Mouse (Mus musculus) limb, embryonic 10.5 days (tissue): ENCODE measurements around the gene Grk3. TPM values are rescaled to one million over a fixed set of nuclear protein-coding genes. Genes with fewer than 3 reads are reported as not detected.
A peak's percentile ranks its signal among the peaks of the same experiment; 100 is the strongest.

Experiments
- DNase-seq: peaks from one replicate; pipeline ENCODE4 v3.0.0-alpha.2; 2017; ENCODE audit warnings: low spot score
- H3K27ac ChIP-seq: fragments of 300-500 bp; sonication (generic); 2 replicates; pipeline ENCODE4 v1.5.1; 2016; ENCODE audit warnings: mild to moderate bottlenecking
- H3K27me3 ChIP-seq: fragments of 300-500 bp; sonication (generic); 2 replicates; pipeline ENCODE4 v1.6.1; 2016; ENCODE audit warnings: low read depth, mild to moderate bottlenecking; ENCODE audit not compliant: poor library complexity, severe bottlenecking
- H3K36me3 ChIP-seq: fragments of 300-500 bp; sonication (generic); 2 replicates; pipeline ENCODE4 v1.6.1; 2016; ENCODE audit warnings: mild to moderate bottlenecking, moderate library complexity
- H3K4me1 ChIP-seq: fragments of 300-500 bp; sonication (generic); 2 replicates; pipeline ENCODE4 v1.6.1; 2016
- H3K4me3 ChIP-seq: fragments of 300-500 bp; sonication (generic); 2 replicates; pipeline ENCODE4 v1.5.1; 2016; ENCODE audit warnings: mild to moderate bottlenecking, moderate library complexity
- H3K9me3 ChIP-seq: fragments of 300-500 bp; sonication (generic); replicated peaks from 2 replicates; pipeline ENCODE4 v1.6.1; 2016; ENCODE audit warnings: mild to moderate bottlenecking
- WGBS: fragments of 180-500 bp; shearing (Covaris S2); methylation state at CpG from one replicate; pipeline ENCODE4 v1.1.7; 2016; 5-methylcytosine and 5-hydroxymethylcytosine counted together
- polyA plus RNA-seq: library from polyadenylated mRNA; unstranded; fragments of >200 nt; fragmentation: Nextera tagmentation; extraction: Ambion mirVana; gene quantifications from 2 replicates; pipeline ENCODE4 v1.2.1, GENCODE M21; 2016

The Grk3 gene
- polyA plus RNA-seq, 1 experiment from 2014 or later: 7.4 TPM

- no peak overlapping the region for H3K4me3 ChIP-seq
- H3K36me3 ChIP-seq: no peaks in the 10 kb centered on the region
- no peaks in the 10 kb centered on the region for H3K9me3 ChIP-seq
- no peaks in the 10 kb centered on the region for H3K27me3 ChIP-seq
- H3K27ac ChIP-seq: no peak overlapping the region
- H3K4me1 ChIP-seq: peaks cover 16% of the 10 kb centered on the region
- no peak for DNase-seq
Observed at GRCm38 (mm10) chr5:112921914-112922313, 93.7 kb downstream of the Grk3 start.

GRCm38 (mm10) chr5:112910381-112910780 is 105.2 kb downstream of the Grk3 start:
- H3K4me1 ChIP-seq: peaks cover 20% of the 10 kb centered on the region
- no peaks in the 10 kb centered on the region for H3K27me3 ChIP-seq
- no peak for DNase-seq
- H3K9me3 ChIP-seq: no peaks in the 10 kb centered on the region
- no peaks in the 10 kb centered on the region for H3K36me3 ChIP-seq
- no peak overlapping the region for H3K4me3 ChIP-seq
- WGBS: 94% methylated on average over 5 of the region's 5 CpGs
- no peak overlapping the region for H3K27ac ChIP-seq

DNA sequence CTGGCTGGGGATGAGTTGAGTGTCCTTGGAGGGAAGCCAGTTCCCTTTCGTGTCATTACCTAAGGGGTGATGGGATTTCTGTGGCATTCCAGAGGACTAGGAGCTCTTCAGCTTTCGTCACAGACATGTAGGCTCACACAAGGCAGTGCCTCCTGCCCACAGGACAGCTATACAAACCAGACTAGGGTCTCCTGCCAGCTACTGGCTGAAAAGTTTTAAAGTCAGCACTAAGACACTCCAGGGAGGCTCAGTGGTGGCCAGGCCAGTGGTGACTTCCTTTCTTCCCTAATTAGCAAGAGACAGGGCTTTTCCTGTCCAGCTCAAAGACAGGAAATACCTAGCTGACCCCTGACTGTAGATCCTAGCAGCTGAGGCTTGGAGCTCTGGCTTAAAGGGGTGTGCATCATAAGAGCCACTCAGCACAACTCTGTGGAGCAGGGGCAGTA is 107.4 kb downstream of the Grk3 start:
- Histone ChIP-seq H3K27me3 (no peaks in the 10 kb centered on the region), H3K9me3 (no peaks in the 10 kb centered on the region), H3K27ac (peak overlapping the region; percentile 46), H3K4me3 (no peak overlapping the region), H3K36me3 (no peaks in the 10 kb centered on the region), H3K4me1 (peaks cover 20% of the 10 kb centered on the region)
- WGBS: 46% methylated on average over 2 of the region's 2 CpGs
- DNase-seq: no peak

- Histone ChIP-seq H3K4me3 (no peak overlapping the region), H3K9me3 (no peaks in the 10 kb centered on the region), H3K4me1 (peaks cover 20% of the 10 kb centered on the region), H3K27ac (peak overlapping the region; percentile 53), H3K36me3 (no peaks in the 10 kb centered on the region), H3K27me3 (no peaks in the 10 kb centered on the region)
- no peak for DNase-seq
- WGBS: 72% methylated on average over 6 of the region's 6 CpGs
Observed at GRCm38 (mm10) chr5:112907504-112907903, 108.1 kb downstream of the Grk3 start.

DNA sequence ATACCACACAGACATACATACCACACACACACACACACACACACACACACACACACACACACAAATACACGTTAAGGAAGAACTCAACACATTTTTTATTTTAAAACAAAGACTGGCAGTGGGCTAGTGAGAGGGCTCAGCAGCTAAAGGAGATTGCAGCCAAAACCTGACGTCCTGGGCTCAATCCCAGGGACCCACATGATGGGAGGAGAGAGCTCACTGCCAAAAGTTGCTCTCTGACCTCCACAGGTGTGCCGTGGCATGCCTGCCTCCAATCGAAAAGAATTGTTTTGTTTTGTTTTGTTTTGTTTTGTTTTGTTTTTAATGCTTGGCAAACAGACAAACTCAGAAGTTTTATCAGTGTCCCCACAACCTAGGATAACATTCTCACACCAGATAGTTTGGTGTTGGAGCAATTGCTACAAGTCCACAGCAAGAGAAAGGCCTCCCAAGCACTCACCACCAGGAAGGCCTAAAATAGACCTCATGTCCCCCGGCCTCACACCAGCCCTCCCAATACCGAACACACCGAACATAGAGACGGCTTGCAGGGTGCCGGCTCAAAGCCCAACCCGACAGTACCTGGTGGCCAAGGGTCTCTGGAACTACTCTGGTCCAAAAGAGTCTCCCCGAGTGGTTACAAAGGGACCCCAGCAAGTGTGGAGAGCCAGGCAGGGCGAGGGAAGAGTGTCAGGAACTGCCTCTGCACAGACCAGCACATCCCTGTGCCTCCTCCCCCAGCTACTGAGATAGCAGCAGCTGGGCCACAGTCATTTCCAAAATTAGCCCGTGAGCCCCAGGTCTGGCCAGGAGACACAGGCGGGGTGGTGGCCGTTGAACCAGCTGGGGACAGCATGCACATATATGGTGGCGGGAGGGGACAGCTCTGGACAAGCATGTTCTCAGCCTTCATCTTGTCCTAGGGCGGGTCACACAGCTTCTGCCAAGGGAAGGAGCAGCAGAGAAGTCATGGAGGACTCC is 119.6 kb downstream of the Grk3 start, which contains the start of gene Myo18b:
Gene Myo18b (minus strand): TSS at position 689 of the 981 bp plus-strand sequence.
- no peaks in the 10 kb centered on the region for H3K9me3 ChIP-seq
- no peak within 1 kb of the TSS for H3K4me3 ChIP-seq
- H3K27ac ChIP-seq: no peak within 1 kb of the TSS
- H3K4me1 ChIP-seq: 0 out of 2 replicates have a peak, but pooled peaks cover 3% of the 10 kb centered on the region
- DNase-seq: no peak
- 83% methylated on average over 17 of the region's 17 CpGs for WGBS
- H3K36me3 ChIP-seq: no peaks in the 10 kb centered on the region
- H3K27me3 ChIP-seq: no peaks in the 10 kb centered on the region

- no peaks in the 10 kb centered on the region for H3K9me3 ChIP-seq
- H3K27ac ChIP-seq: no peak overlapping the region
- no peaks in the 10 kb centered on the region for H3K36me3 ChIP-seq
- no peak for DNase-seq
- no peaks in the 10 kb centered on the region for H3K27me3 ChIP-seq
- H3K4me3 ChIP-seq: no peak overlapping the region
- 78% methylated on average over 5 of the region's 5 CpGs for WGBS
- H3K4me1 ChIP-seq: 0 out of 2 replicates have a peak, but pooled peaks cover 3% of the 10 kb centered on the region
Observed at GRCm38 (mm10) chr5:112893462-112894060, 122.0 kb downstream of the Grk3 start.

- DNase-seq: no peak
- Histone ChIP-seq H3K27ac (no peak overlapping the region), H3K36me3 (no peaks in the 10 kb centered on the region), H3K27me3 (no peaks in the 10 kb centered on the region), H3K4me3 (no peak overlapping the region), H3K9me3 (no peaks in the 10 kb centered on the region), H3K4me1 (0 out of 2 replicates have a peak, but pooled peaks cover 3% of the 10 kb centered on the region)
Observed at GRCm38 (mm10) chr5:112892411-112892810, 123.2 kb downstream of the Grk3 start.

DNA sequence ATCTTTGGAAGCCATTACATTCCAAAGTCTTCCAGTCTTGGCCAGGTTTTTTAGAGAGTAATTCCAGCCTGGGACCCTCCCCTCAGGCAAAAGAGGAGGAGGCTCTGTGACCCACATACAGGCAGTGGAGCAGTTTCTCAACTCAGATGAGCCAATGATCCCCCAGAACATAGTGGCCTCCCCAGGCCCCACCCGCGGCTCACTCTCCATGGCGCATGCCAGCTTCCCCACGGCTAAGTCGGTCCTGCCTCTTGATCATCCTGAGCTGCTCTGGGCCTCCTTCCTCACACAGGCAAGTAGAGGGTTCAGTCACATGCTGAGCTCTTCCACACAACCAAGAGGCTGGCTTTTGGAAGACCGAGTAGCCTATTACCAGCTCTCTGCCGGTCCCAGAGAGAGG is 126.9 kb downstream of the Grk3 start:
- 0 out of 2 replicates have a peak, but pooled peaks cover 4% of the 10 kb centered on the region for H3K4me1 ChIP-seq
- no peak for DNase-seq
- 59% methylated on average over 7 of the region's 7 CpGs for WGBS
- H3K27ac ChIP-seq: no peak overlapping the region
- H3K9me3 ChIP-seq: no peaks in the 10 kb centered on the region
- no peaks in the 10 kb centered on the region for H3K36me3 ChIP-seq
- H3K4me3 ChIP-seq: no peak overlapping the region
- H3K27me3 ChIP-seq: no peaks in the 10 kb centered on the region

- no peak overlapping the region for H3K4me3 ChIP-seq
- H3K27ac ChIP-seq: peak overlapping the region; percentile 36; the same call in 1 of the 2 replicates
- H3K36me3 ChIP-seq: no peaks in the 10 kb centered on the region
- WGBS: 79% methylated on average over 17 of the region's 17 CpGs
- H3K27me3 ChIP-seq: no peaks in the 10 kb centered on the region
- no peak for DNase-seq
- 0 out of 2 replicates have a peak, but pooled peaks cover 4% of the 10 kb centered on the region for H3K4me1 ChIP-seq
- H3K9me3 ChIP-seq: no peaks in the 10 kb centered on the region
Observed at GRCm38 (mm10) chr5:112886687-112887491, 128.7 kb downstream of the Grk3 start.

DNA sequence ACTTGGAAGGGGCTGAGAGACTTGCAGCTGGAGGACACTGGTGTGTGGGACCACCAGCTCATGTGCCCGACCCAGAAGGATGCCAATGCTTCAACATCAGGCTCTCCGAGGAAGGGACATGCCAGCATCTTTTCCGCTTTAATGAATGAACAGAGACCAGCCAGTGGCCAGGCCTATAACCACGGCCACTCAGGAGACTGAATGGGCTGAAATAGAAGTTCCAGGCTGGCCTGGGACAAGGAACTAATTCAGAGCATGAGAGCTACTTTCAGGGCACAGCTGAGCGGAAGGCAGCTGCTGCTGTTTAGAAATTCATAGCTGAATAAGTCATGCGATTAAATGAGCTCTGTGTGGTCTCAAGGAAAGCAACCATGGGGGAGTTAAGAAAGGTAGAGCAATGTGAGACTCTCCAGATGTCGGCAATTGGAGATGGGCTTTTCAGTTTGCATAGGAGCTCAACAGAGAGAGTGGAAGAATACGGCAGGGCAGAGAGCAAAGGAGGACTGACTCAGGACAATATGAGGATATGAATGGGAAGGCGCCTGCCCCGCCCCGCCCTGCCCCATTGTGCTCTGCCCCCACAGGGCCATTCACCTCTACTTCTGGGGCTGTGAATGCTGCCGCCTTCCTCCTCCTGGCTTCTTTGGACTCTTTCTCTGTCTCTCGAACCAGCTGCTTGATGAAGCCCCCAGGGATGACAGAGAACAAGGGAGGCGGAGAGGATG is 138.0 kb downstream of the Grk3 start:
- Histone ChIP-seq H3K27ac (no peak overlapping the region), H3K36me3 (no peaks in the 10 kb centered on the region), H3K27me3 (peaks cover 26% of the 10 kb centered on the region; the same call in 1 of the 2 replicates), H3K9me3 (no peaks in the 10 kb centered on the region), H3K4me1 (peaks cover 11% of the 10 kb centered on the region; the same call in 1 of the 2 replicates), H3K4me3 (no peak overlapping the region)
- 78% methylated on average over 14 of the region's 14 CpGs for WGBS
- no peak for DNase-seq

GRCm38 (mm10) chr5:112876846-112877390 is 138.7 kb downstream of the Grk3 start:
- H3K27me3 ChIP-seq: peaks cover 32% of the 10 kb centered on the region
- peak; percentile 46 for DNase-seq
- H3K4me3 ChIP-seq: no peak overlapping the region
- WGBS: 40% methylated on average over 4 of the region's 4 CpGs
- H3K36me3 ChIP-seq: no peaks in the 10 kb centered on the region
- H3K27ac ChIP-seq: no peak overlapping the region
- H3K4me1 ChIP-seq: peaks cover 11% of the 10 kb centered on the region; the same call in 1 of the 2 replicates
- no peaks in the 10 kb centered on the region for H3K9me3 ChIP-seq

- no peak overlapping the region for H3K27ac ChIP-seq
- H3K4me3 ChIP-seq: no peak overlapping the region
- no peaks in the 10 kb centered on the region for H3K9me3 ChIP-seq
- H3K36me3 ChIP-seq: no peaks in the 10 kb centered on the region
- WGBS: 82% methylated on average over 6 of the region's 6 CpGs
- peaks cover 11% of the 10 kb centered on the region; the same call in 1 of the 2 replicates for H3K4me1 ChIP-seq
- no peak for DNase-seq
- peaks cover 45% of the 10 kb centered on the region for H3K27me3 ChIP-seq
Observed at GRCm38 (mm10) chr5:112872999-112873398, 142.6 kb downstream of the Grk3 start.
